Mouse (Mus musculus): ENCODE measurements around the gene Crtc3. TPM values are rescaled to one million over a fixed set of nuclear protein-coding genes. Genes with fewer than 3 reads are reported as not detected.

Crtc3 gene
- polyA plus RNA-seq, 1 experiment from 2014 or later, result 16.1 TPM

GRCm38 (mm10) chr7:80715306-80715705 is 26.6 kb upstream of the Crtc3 start:
- no peak for ATAC-seq
- Histone ChIP-seq H3K4me3 (ENCODE audit: low read length) (no peak overlapping the region), H3K36me3 (ENCODE audit: control insufficient read depth, insufficient read depth, low read length) (peaks cover 13% of the 10 kb centered on the region), H3K27ac (ENCODE audit: low read depth, low read length) (no peak overlapping the region), H3K4me2 (ENCODE audit: low read length) (no peak overlapping the region), H3K4me1 (ENCODE audit: control insufficient read depth, insufficient read depth, low read depth, low read length) (no peaks in the 10 kb centered on the region), H3K9me3 (ENCODE audit: control insufficient read depth, low read length) (no peaks in the 10 kb centered on the region), H3K27me3 (replicated peaks; ENCODE audit: control insufficient read depth, insufficient read depth, low read length) (no peaks in the 10 kb centered on the region), H3K9ac (ENCODE audit: low read depth, low read length) (no peak overlapping the region)
- 89% methylated on average over 7 of the region's 7 CpGs for WGBS

GRCm38 (mm10) chr7:80711496-80711895 is 22.8 kb upstream of the Crtc3 start:
- H3K4me3 ChIP-seq (ENCODE audit: low read length), result no peak overlapping the region
- H3K9me3 ChIP-seq (ENCODE audit: control insufficient read depth, low read length), result no peaks in the 10 kb centered on the region
- H3K36me3 ChIP-seq (ENCODE audit: control insufficient read depth, insufficient read depth, low read length), result peaks cover 10% of the 10 kb centered on the region
- H3K4me2 ChIP-seq (ENCODE audit: low read length), result no peak overlapping the region
- H3K27ac ChIP-seq (ENCODE audit: low read depth, low read length), result no peak overlapping the region
- no peak overlapping the region for H3K9ac ChIP-seq (ENCODE audit: low read depth, low read length)
- H3K4me1 ChIP-seq (ENCODE audit: control insufficient read depth, insufficient read depth, low read depth, low read length), result no peaks in the 10 kb centered on the region
- ATAC-seq, result no peak
- WGBS, result 85% methylated on average over 8 of the region's 8 CpGs
- H3K27me3 ChIP-seq (replicated peaks; ENCODE audit: control insufficient read depth, insufficient read depth, low read length), result no peaks in the 10 kb centered on the region

GRCm38 (mm10) chr7:80710333-80710732 is 21.7 kb upstream of the Crtc3 start:
- no peaks in the 10 kb centered on the region for H3K27me3 ChIP-seq (replicated peaks; ENCODE audit: control insufficient read depth, insufficient read depth, low read length)
- H3K4me3 ChIP-seq (ENCODE audit: low read length), result no peak overlapping the region
- H3K4me1 ChIP-seq (ENCODE audit: control insufficient read depth, insufficient read depth, low read depth, low read length), result no peaks in the 10 kb centered on the region
- H3K9me3 ChIP-seq (ENCODE audit: control insufficient read depth, low read length), result no peaks in the 10 kb centered on the region
- H3K4me2 ChIP-seq (ENCODE audit: low read length), result no peak overlapping the region
- peaks cover 7% of the 10 kb centered on the region for H3K36me3 ChIP-seq (ENCODE audit: control insufficient read depth, insufficient read depth, low read length)
- no peak for ATAC-seq
- H3K27ac ChIP-seq (ENCODE audit: low read depth, low read length), result no peak overlapping the region
- 92% methylated on average over 7 of the region's 7 CpGs for WGBS
- H3K9ac ChIP-seq (ENCODE audit: low read depth, low read length), result no peak overlapping the region

GRCm38 (mm10) chr7:80704066-80704465 is 15.4 kb upstream of the Crtc3 start:
- Histone ChIP-seq H3K27ac (ENCODE audit: low read depth, low read length) (no peak overlapping the region), H3K9me3 (ENCODE audit: control insufficient read depth, low read length) (no peaks in the 10 kb centered on the region), H3K27me3 (replicated peaks; ENCODE audit: control insufficient read depth, insufficient read depth, low read length) (no peaks in the 10 kb centered on the region), H3K4me1 (ENCODE audit: control insufficient read depth, insufficient read depth, low read depth, low read length) (no peaks in the 10 kb centered on the region), H3K36me3 (ENCODE audit: control insufficient read depth, insufficient read depth, low read length) (no peaks in the 10 kb centered on the region), H3K4me2 (ENCODE audit: low read length) (no peak overlapping the region), H3K9ac (ENCODE audit: low read depth, low read length) (no peak overlapping the region), H3K4me3 (ENCODE audit: low read length) (no peak overlapping the region)
- 93% methylated on average over 4 of the region's 4 CpGs for WGBS
- no peak for ATAC-seq

GRCm38 (mm10) chr7:80702510-80702909 is 13.8 kb upstream of the Crtc3 start:
- Histone ChIP-seq H3K4me1 (ENCODE audit: control insufficient read depth, insufficient read depth, low read depth, low read length) (no peaks in the 10 kb centered on the region), H3K36me3 (ENCODE audit: control insufficient read depth, insufficient read depth, low read length) (no peaks in the 10 kb centered on the region), H3K4me2 (ENCODE audit: low read length) (no peak overlapping the region), H3K27me3 (replicated peaks; ENCODE audit: control insufficient read depth, insufficient read depth, low read length) (no peaks in the 10 kb centered on the region), H3K9ac (ENCODE audit: low read depth, low read length) (no peak overlapping the region), H3K27ac (ENCODE audit: low read depth, low read length) (no peak overlapping the region), H3K4me3 (ENCODE audit: low read length) (no peak overlapping the region), H3K9me3 (ENCODE audit: control insufficient read depth, low read length) (no peaks in the 10 kb centered on the region)
- 66% methylated on average over 6 of the region's 6 CpGs for WGBS
- no peak for ATAC-seq

- 75% methylated on average over 8 of the region's 8 CpGs for WGBS
These were observed 11.0 kb upstream of the Crtc3 start for GRCm38 (mm10) chr7:80699709-80700108.

GRCm38 (mm10) chr7:80698940-80699339 is 10.3 kb upstream of the Crtc3 start:
- 84% methylated on average over 3 of the region's 3 CpGs for WGBS
- Histone ChIP-seq H3K27ac (ENCODE audit: low read depth, low read length) (no peak overlapping the region), H3K9ac (ENCODE audit: low read depth, low read length) (no peak overlapping the region), H3K4me2 (ENCODE audit: low read length) (no peak overlapping the region), H3K36me3 (ENCODE audit: control insufficient read depth, insufficient read depth, low read length) (no peaks in the 10 kb centered on the region), H3K9me3 (ENCODE audit: control insufficient read depth, low read length) (no peaks in the 10 kb centered on the region), H3K4me3 (ENCODE audit: low read length) (no peak overlapping the region), H3K4me1 (ENCODE audit: control insufficient read depth, insufficient read depth, low read depth, low read length) (no peaks in the 10 kb centered on the region), H3K27me3 (replicated peaks; ENCODE audit: control insufficient read depth, insufficient read depth, low read length) (no peaks in the 10 kb centered on the region)
- ATAC-seq, result no peak

More at GRCm38 (mm10) chr7:80699709-80700108, 11.0 kb upstream of the Crtc3 start:
- H3K9ac ChIP-seq (ENCODE audit: low read depth, low read length), result no peak overlapping the region
- H3K4me2 ChIP-seq (ENCODE audit: low read length), result no peak overlapping the region
- H3K27me3 ChIP-seq (replicated peaks; ENCODE audit: control insufficient read depth, insufficient read depth, low read length), result no peaks in the 10 kb centered on the region
- ATAC-seq, result no peak
- H3K4me3 ChIP-seq (ENCODE audit: low read length), result no peak overlapping the region
- H3K36me3 ChIP-seq (ENCODE audit: control insufficient read depth, insufficient read depth, low read length), result no peaks in the 10 kb centered on the region
- H3K9me3 ChIP-seq (ENCODE audit: control insufficient read depth, low read length), result no peaks in the 10 kb centered on the region
- no peak overlapping the region for H3K27ac ChIP-seq (ENCODE audit: low read depth, low read length)
- H3K4me1 ChIP-seq (ENCODE audit: control insufficient read depth, insufficient read depth, low read depth, low read length), result no peaks in the 10 kb centered on the region

- H3K4me3 ChIP-seq (ENCODE audit: low read length), result no peak overlapping the region
- H3K9me3 ChIP-seq (ENCODE audit: control insufficient read depth, low read length), result no peaks in the 10 kb centered on the region
- no peaks in the 10 kb centered on the region for H3K4me1 ChIP-seq (ENCODE audit: control insufficient read depth, insufficient read depth, low read depth, low read length)
- WGBS, result 60% methylated on average over 5 of the region's 5 CpGs
- no peaks in the 10 kb centered on the region for H3K36me3 ChIP-seq (ENCODE audit: control insufficient read depth, insufficient read depth, low read length)
- H3K4me2 ChIP-seq (ENCODE audit: low read length), result no peak overlapping the region
- no peak overlapping the region for H3K9ac ChIP-seq (ENCODE audit: low read depth, low read length)
- ATAC-seq, result no peak
- H3K27me3 ChIP-seq (replicated peaks; ENCODE audit: control insufficient read depth, insufficient read depth, low read length), result no peaks in the 10 kb centered on the region
- H3K27ac ChIP-seq (ENCODE audit: low read depth, low read length), result no peak overlapping the region
These were observed 9.2 kb upstream of the Crtc3 start for GRCm38 (mm10) chr7:80697859-80698258.

- ATAC-seq, result no peak
- 73% methylated on average over 4 of the region's 4 CpGs for WGBS
- no peaks in the 10 kb centered on the region for H3K9me3 ChIP-seq (ENCODE audit: control insufficient read depth, low read length)
- no peak overlapping the region for H3K27ac ChIP-seq (ENCODE audit: low read depth, low read length)
- H3K9ac ChIP-seq (ENCODE audit: low read depth, low read length), result no peak overlapping the region
- no peaks in the 10 kb centered on the region for H3K4me1 ChIP-seq (ENCODE audit: control insufficient read depth, insufficient read depth, low read depth, low read length)
- H3K36me3 ChIP-seq (ENCODE audit: control insufficient read depth, insufficient read depth, low read length), result no peaks in the 10 kb centered on the region
- no peak overlapping the region for H3K4me2 ChIP-seq (ENCODE audit: low read length)
- no peaks in the 10 kb centered on the region for H3K27me3 ChIP-seq (replicated peaks; ENCODE audit: control insufficient read depth, insufficient read depth, low read length)
- H3K4me3 ChIP-seq (ENCODE audit: low read length), result no peak overlapping the region
These were observed 8.2 kb upstream of the Crtc3 start for GRCm38 (mm10) chr7:80696903-80697302.

- H3K27me3 ChIP-seq (replicated peaks; ENCODE audit: control insufficient read depth, insufficient read depth, low read length), result no peaks in the 10 kb centered on the region
- no peak overlapping the region for H3K4me2 ChIP-seq (ENCODE audit: low read length)
- H3K27ac ChIP-seq (ENCODE audit: low read depth, low read length), result no peak overlapping the region
- H3K36me3 ChIP-seq (ENCODE audit: control insufficient read depth, insufficient read depth, low read length), result no peaks in the 10 kb centered on the region
- no peak overlapping the region for H3K4me3 ChIP-seq (ENCODE audit: low read length)
- no peaks in the 10 kb centered on the region for H3K9me3 ChIP-seq (ENCODE audit: control insufficient read depth, low read length)
- 68% methylated on average over 1 of the region's 1 CpGs for WGBS
- ATAC-seq, result no peak
- H3K4me1 ChIP-seq (ENCODE audit: control insufficient read depth, insufficient read depth, low read depth, low read length), result no peaks in the 10 kb centered on the region
- H3K9ac ChIP-seq (ENCODE audit: low read depth, low read length), result no peak overlapping the region
These were observed 7.7 kb upstream of the Crtc3 start for GRCm38 (mm10) chr7:80696334-80696733.

Measured in hindbrain, embryonic 16.5 days (tissue).